Mouse (Mus musculus) midbrain, embryonic 16.5 days (tissue): ENCODE data around the gene Slc28a2. TPM values are rescaled to one million over a fixed set of nuclear protein-coding genes. Genes with fewer than 3 reads are reported as not detected.
"Not testable (repeated sequence)": the region's sequence is repeated elsewhere in the genome, so short reads cannot be mapped to it uniquely, and the experiment has no call there.

Experiments
- ATAC-seq: fragments of 200-750 bp; cut with Nextera tagmentation; 2 replicates; pipeline ENCODE4 v1.8.0; 2017; ENCODE audit warnings: moderate TSS enrichment
- H3K27ac ChIP-seq: fragments of 300-500 bp; sonication (generic); 2 replicates; pipeline ENCODE4 v1.5.1; 2014; ENCODE audit warnings: mild to moderate bottlenecking, low read length, mixed read lengths
- H3K27me3 ChIP-seq: fragments of 300-500 bp; sonication (generic); 2 replicates; pipeline ENCODE4 v1.6.1; 2014; ENCODE audit warnings: low read depth, low read length, mixed read lengths; ENCODE audit not compliant: control insufficient read depth, insufficient read depth
- H3K36me3 ChIP-seq: fragments of 300-500 bp; sonication (generic); 2 replicates; pipeline ENCODE4 v1.6.1; 2014; ENCODE audit warnings: mild to moderate bottlenecking, low read length, moderate library complexity, mixed read lengths; ENCODE audit not compliant: control insufficient read depth, insufficient read depth
- H3K4me1 ChIP-seq: fragments of 300-500 bp; sonication (generic); 2 replicates; pipeline ENCODE4 v1.6.1; 2014; ENCODE audit warnings: mild to moderate bottlenecking, low read length, mixed read lengths; ENCODE audit not compliant: control insufficient read depth, insufficient read depth
- H3K4me2 ChIP-seq: fragments of 300-500 bp; sonication (generic); 2 replicates; pipeline ENCODE4 v1.6.1; 2014; ENCODE audit warnings: mild to moderate bottlenecking, low read length, mixed read lengths
- H3K4me3 ChIP-seq: fragments of 300-500 bp; sonication (generic); 2 replicates; pipeline ENCODE4 v1.5.1; 2014; ENCODE audit warnings: low read depth, mild to moderate bottlenecking, low read length, moderate library complexity, mixed read lengths
- H3K9ac ChIP-seq: fragments of 300-500 bp; sonication (generic); 2 replicates; pipeline ENCODE4 v1.6.1; 2014; ENCODE audit warnings: low read depth, low read length, mixed read lengths
- H3K9me3 ChIP-seq: fragments of 300-500 bp; sonication (generic); replicated peaks from 2 replicates; pipeline ENCODE4 v1.6.1; 2014; ENCODE audit warnings: mild to moderate bottlenecking, low read length, mixed read lengths; ENCODE audit not compliant: control insufficient read depth, poor library complexity, severe bottlenecking
- WGBS: fragments of 180-500 bp; shearing (Covaris S2); extraction: QIAGEN DNeasy Blood & Tissue Kit; methylation state at CpG from one replicate; pipeline ENCODE4 v1.1.7; 2014; 5-methylcytosine and 5-hydroxymethylcytosine counted together
- polyA plus RNA-seq: library from polyadenylated mRNA; unstranded; fragments of >200 nt; fragmentation: Nextera tagmentation; extraction: Ambion mirVana; gene quantifications from 2 replicates; pipeline ENCODE4 v1.2.1, GENCODE M21; 2015

Gene Slc28a2
- not detected in 2 replicates for polyA plus RNA-seq

GRCm38 (mm10) chr2:122426200-122426599, at the start of gene Slc28a2:
Slc28a2 (plus strand) TSS chr2:122426477.
- not testable (repeated sequence) for ATAC-seq, H3K27me3 ChIP-seq, H3K9ac ChIP-seq, H3K9me3 ChIP-seq, H3K4me1 ChIP-seq, H3K27ac ChIP-seq, H3K36me3 ChIP-seq, H3K4me2 ChIP-seq, H3K4me3 ChIP-seq
- 65% methylated on average over 3 of the region's 3 CpGs for WGBS

- peak; percentile 90 for ATAC-seq
- H3K4me2 ChIP-seq, result peak overlapping the region; percentile 47
- WGBS, result under 1% methylated on average over 28 of the region's 28 CpGs
Measured at GRCm38 (mm10) chr2:122377215-122377674, 49.0 kb upstream of the Slc28a2 start.

GRCm38 (mm10) chr2:122377751-122378246, 48.5 kb upstream of the Slc28a2 start:
- whole genome bisulfite sequencing, result under 1% methylated on average over 26 of the region's 26 CpGs
- H3K4me1 ChIP-seq, result peaks cover 3% of the 10 kb centered on the region; the same call in 1 of the 2 replicates

More at GRCm38 (mm10) chr2:122377215-122377674, 49.0 kb upstream of the Slc28a2 start:
- Histone ChIP-seq H3K9ac (peak overlapping the region; percentile 65), H3K36me3 (no peaks in the 10 kb centered on the region), H3K9me3 (no peaks in the 10 kb centered on the region), H3K4me1 (peaks cover 3% of the 10 kb centered on the region; the same call in 1 of the 2 replicates), H3K4me3 (peak overlapping the region; percentile 50), H3K27ac (peak overlapping the region; percentile 92), H3K27me3 (no peaks in the 10 kb centered on the region)

GRCm38 (mm10) chr2:122378421-122379291, 47.6 kb upstream of the Slc28a2 start:
- Histone ChIP-seq H3K9ac (peak overlapping the region; percentile 13; the same call in 1 of the 2 replicates), H3K27me3 (no peaks in the 10 kb centered on the region), H3K4me1 (peaks cover 3% of the 10 kb centered on the region; the same call in 1 of the 2 replicates), H3K4me2 (peak overlapping the region; percentile 47), H3K27ac (peak overlapping the region; percentile 92), H3K36me3 (no peaks in the 10 kb centered on the region), H3K9me3 (no peaks in the 10 kb centered on the region), H3K4me3 (peak overlapping the region; percentile 50)
- ATAC-seq, result no peak
- 16% methylated on average over 8 of the region's 8 CpGs for whole genome bisulfite sequencing

More at GRCm38 (mm10) chr2:122377751-122378246, 48.5 kb upstream of the Slc28a2 start:
- Histone ChIP-seq H3K36me3 (no peaks in the 10 kb centered on the region), H3K9ac (peak overlapping the region; percentile 65), H3K27ac (peak overlapping the region; percentile 92), H3K4me2 (peak overlapping the region; percentile 47), H3K4me3 (peak overlapping the region; percentile 50), H3K9me3 (no peaks in the 10 kb centered on the region), H3K27me3 (no peaks in the 10 kb centered on the region)
- ATAC-seq, result peak; percentile 84

GRCm38 (mm10) chr2:122379292-122379650, 47.0 kb upstream of the Slc28a2 start:
- Histone ChIP-seq H3K4me3 (no peak overlapping the region), H3K4me1 (peaks cover 3% of the 10 kb centered on the region; the same call in 1 of the 2 replicates), H3K27me3 (no peaks in the 10 kb centered on the region), H3K9me3 (no peaks in the 10 kb centered on the region), H3K27ac (no peak overlapping the region), H3K4me2 (no peak overlapping the region), H3K9ac (no peak overlapping the region), H3K36me3 (no peaks in the 10 kb centered on the region)
- WGBS, result 52% methylated on average over 2 of the region's 2 CpGs
- no peak for ATAC-seq

- H3K9me3 ChIP-seq, result no peaks in the 10 kb centered on the region
- no peak overlapping the region for H3K9ac ChIP-seq
- peak overlapping the region; percentile 15; the same call in 1 of the 2 replicates for H3K4me3 ChIP-seq
- peaks cover 3% of the 10 kb centered on the region; the same call in 1 of the 2 replicates for H3K4me1 ChIP-seq
- H3K27ac ChIP-seq, result no peak overlapping the region
- ATAC-seq, result no peak
- WGBS, result 11% methylated on average over 11 of the region's 11 CpGs
- H3K4me2 ChIP-seq, result peak overlapping the region; percentile 38
- H3K27me3 ChIP-seq, result no peaks in the 10 kb centered on the region
- H3K36me3 ChIP-seq, result no peaks in the 10 kb centered on the region
Measured at GRCm38 (mm10) chr2:122380768-122381311, 45.4 kb upstream of the Slc28a2 start.

GRCm38 (mm10) chr2:122381329-122382103, 44.8 kb upstream of the Slc28a2 start:
- Histone ChIP-seq H3K9me3 (no peaks in the 10 kb centered on the region), H3K27ac (no peak overlapping the region), H3K4me2 (no peak overlapping the region), H3K27me3 (no peaks in the 10 kb centered on the region), H3K4me3 (no peak overlapping the region), H3K9ac (no peak overlapping the region), H3K4me1 (no peaks in the 10 kb centered on the region), H3K36me3 (no peaks in the 10 kb centered on the region)
- ATAC-seq, result no peak
- 78% methylated on average over 16 of the region's 16 CpGs for WGBS

GRCm38 (mm10) chr2:122382121-122382520, 44.2 kb upstream of the Slc28a2 start:
- Histone ChIP-seq H3K27ac (no peak overlapping the region), H3K27me3 (no peaks in the 10 kb centered on the region), H3K9me3 (no peaks in the 10 kb centered on the region), H3K9ac (no peak overlapping the region), H3K4me3 (no peak overlapping the region), H3K36me3 (no peaks in the 10 kb centered on the region), H3K4me1 (no peaks in the 10 kb centered on the region), H3K4me2 (no peak overlapping the region)
- 88% methylated on average over 6 of the region's 6 CpGs for WGBS
- no peak for ATAC-seq
